Mouse (Mus musculus): ENCODE measurements at regions not wholly inside any gene's neighbourhood (a gene's known extent, or its start where the extent isn't known, plus 50 kb on each side); places are given as distances from the start of the nearest gene placed in this dataset.

- H3K4me1 ChIP-seq, result no peaks in the 10 kb centered on the region
- WGBS, result 65% methylated on average over 4 of the region's 4 CpGs
- no peaks in the 10 kb centered on the region for H3K9me3 ChIP-seq
- peaks cover 11% of the 10 kb centered on the region; the same call in 1 of the 2 replicates for H3K27me3 ChIP-seq
- no peak overlapping the region for H3K27ac ChIP-seq
- no peak overlapping the region for H3K9ac ChIP-seq
- H3K4me3 ChIP-seq, result no peak overlapping the region
- no peak for ATAC-seq (ENCODE audit: insufficient number of reproducible peaks, low FRiP score, low TSS enrichment, low read depth)
- H3K36me3 ChIP-seq, result no peaks in the 10 kb centered on the region
- H3K4me2 ChIP-seq, result no peak overlapping the region
Measured at GRCm38 (mm10) chr8:115515647-115516046, 191.9 kb downstream of the Maf start.

DNA sequence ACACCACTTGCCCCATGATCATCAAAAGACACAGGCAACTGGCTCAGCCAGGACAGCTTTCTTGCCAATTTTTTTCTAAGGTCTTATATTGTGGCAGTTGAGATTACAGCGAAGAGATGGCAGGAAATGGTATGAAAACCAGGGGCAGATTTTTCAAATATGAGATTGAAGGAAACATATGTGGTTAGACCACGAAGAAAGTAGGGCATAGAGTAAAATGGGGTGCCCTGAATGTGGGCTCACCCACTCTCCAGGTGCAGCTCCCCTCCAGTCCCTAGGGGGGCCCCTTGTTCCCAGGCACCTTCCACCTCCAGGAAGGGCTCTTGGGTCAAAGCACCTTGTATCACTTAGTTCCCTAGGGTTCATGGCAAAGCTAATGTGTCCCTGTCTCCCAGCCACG is 193.1 kb downstream of the Maf start:
- H3K9ac ChIP-seq, result no peak overlapping the region
- H3K4me2 ChIP-seq, result no peak overlapping the region
- no peak overlapping the region for H3K27ac ChIP-seq
- H3K4me3 ChIP-seq, result no peak overlapping the region
- H3K4me1 ChIP-seq, result 0 out of 2 replicates have a peak, but pooled peaks cover 2% of the 10 kb centered on the region
- H3K9me3 ChIP-seq, result no peaks in the 10 kb centered on the region
- peaks cover 11% of the 10 kb centered on the region; the same call in 1 of the 2 replicates for H3K27me3 ChIP-seq
- H3K36me3 ChIP-seq, result no peaks in the 10 kb centered on the region
- WGBS, result 73% methylated on average over 3 of the region's 3 CpGs
- no peak for ATAC-seq (ENCODE audit: insufficient number of reproducible peaks, low FRiP score, low TSS enrichment, low read depth)

DNA sequence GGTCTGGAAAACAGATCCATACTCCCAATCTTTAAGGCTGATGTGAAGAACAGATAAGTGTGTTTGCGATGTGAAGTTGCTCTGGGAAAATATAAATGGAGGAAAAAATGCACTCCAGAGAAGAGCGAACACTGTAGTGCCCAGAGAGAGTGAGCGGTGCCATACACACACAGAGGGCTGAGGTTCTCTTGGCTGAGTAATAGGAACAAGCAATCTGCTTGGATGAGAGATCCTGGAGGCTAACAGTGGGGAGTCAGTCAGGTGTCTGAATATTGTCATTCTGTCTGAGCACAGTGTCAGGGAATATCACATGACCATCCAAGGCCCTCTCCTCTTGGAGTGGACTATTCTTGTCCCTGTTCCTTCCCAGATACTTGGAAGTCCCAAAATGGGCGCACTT is 200.4 kb downstream of the Maf start:
- WGBS, result 88% methylated on average over 4 of the region's 4 CpGs
- Histone ChIP-seq H3K9me3 (no peaks in the 10 kb centered on the region), H3K27me3 (no peaks in the 10 kb centered on the region), H3K9ac (no peak overlapping the region), H3K36me3 (no peaks in the 10 kb centered on the region), H3K4me3 (no peak overlapping the region), H3K4me2 (no peak overlapping the region), H3K27ac (no peak overlapping the region), H3K4me1 (0 out of 2 replicates have a peak, but pooled peaks cover 2% of the 10 kb centered on the region)
- no peak for ATAC-seq (ENCODE audit: insufficient number of reproducible peaks, low FRiP score, low TSS enrichment, low read depth)

DNA sequence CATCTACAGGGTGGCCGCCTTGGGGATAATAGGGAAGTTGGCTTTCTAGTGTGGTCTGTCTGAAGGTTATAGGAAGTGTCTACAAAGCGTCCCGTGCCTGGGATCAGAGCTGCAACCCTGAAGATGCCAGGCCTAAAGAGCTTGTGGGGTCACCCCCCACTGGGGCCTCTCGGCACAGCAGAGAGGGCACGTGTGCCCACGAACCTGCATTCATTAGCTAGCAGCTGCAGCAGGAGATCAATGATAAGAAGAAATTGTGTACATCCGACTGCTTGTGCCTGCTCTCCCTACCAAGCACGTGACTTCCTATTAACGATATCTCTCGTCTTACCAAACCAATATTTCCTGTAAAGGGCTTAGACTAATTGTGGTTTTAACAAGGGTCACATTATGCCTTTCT is 200.9 kb downstream of the Maf start:
- no peak overlapping the region for H3K27ac ChIP-seq
- no peaks in the 10 kb centered on the region for H3K36me3 ChIP-seq
- H3K4me3 ChIP-seq, result no peak overlapping the region
- ATAC-seq (ENCODE audit: insufficient number of reproducible peaks, low FRiP score, low TSS enrichment, low read depth), result no peak
- no peak overlapping the region for H3K4me2 ChIP-seq
- H3K9ac ChIP-seq, result no peak overlapping the region
- H3K9me3 ChIP-seq, result no peaks in the 10 kb centered on the region
- WGBS, result 61% methylated on average over 10 of the region's 10 CpGs
- no peaks in the 10 kb centered on the region for H3K27me3 ChIP-seq
- H3K4me1 ChIP-seq, result 0 out of 2 replicates have a peak, but pooled peaks cover 2% of the 10 kb centered on the region

GRCm38 (mm10) chr8:115496016-115496415 is 211.6 kb downstream of the Maf start:
- H3K9ac ChIP-seq, result no peak overlapping the region
- H3K36me3 ChIP-seq, result no peaks in the 10 kb centered on the region
- H3K27ac ChIP-seq, result no peak overlapping the region
- 82% methylated on average over 1 of the region's 1 CpGs for WGBS
- no peak for ATAC-seq (ENCODE audit: insufficient number of reproducible peaks, low FRiP score, low TSS enrichment, low read depth)
- no peaks in the 10 kb centered on the region for H3K27me3 ChIP-seq
- no peaks in the 10 kb centered on the region for H3K4me1 ChIP-seq
- no peak overlapping the region for H3K4me2 ChIP-seq
- H3K9me3 ChIP-seq, result no peaks in the 10 kb centered on the region
- H3K4me3 ChIP-seq, result no peak overlapping the region

DNA sequence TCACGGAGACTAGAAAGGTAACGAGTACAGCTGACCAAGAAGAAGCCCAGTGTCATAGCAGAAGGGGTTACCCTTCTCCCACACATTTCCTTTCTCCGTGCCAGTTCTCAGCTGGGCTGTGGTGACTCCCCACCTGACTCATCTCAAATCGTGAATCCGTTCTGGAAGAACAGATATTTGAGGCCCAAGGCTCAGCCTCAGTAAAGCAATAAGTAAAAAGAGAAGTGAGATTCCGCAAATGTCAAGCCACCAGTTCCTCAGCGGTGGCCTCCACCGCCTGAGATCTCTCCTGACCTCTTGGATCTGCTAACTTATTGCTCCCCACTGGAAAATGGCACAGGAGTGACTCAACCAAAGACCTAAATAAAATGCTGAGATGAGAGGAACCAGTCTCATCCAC is 213.2 kb downstream of the Maf start:
- H3K9ac ChIP-seq, result no peak overlapping the region
- H3K27me3 ChIP-seq, result no peaks in the 10 kb centered on the region
- H3K36me3 ChIP-seq, result no peaks in the 10 kb centered on the region
- H3K4me2 ChIP-seq, result no peak overlapping the region
- H3K4me1 ChIP-seq, result no peaks in the 10 kb centered on the region
- no peak for ATAC-seq (ENCODE audit: insufficient number of reproducible peaks, low FRiP score, low TSS enrichment, low read depth)
- 91% methylated on average over 8 of the region's 8 CpGs for WGBS
- H3K9me3 ChIP-seq, result no peaks in the 10 kb centered on the region
- no peak overlapping the region for H3K27ac ChIP-seq
- no peak overlapping the region for H3K4me3 ChIP-seq

GRCm38 (mm10) chr8:115486904-115487303 is 220.7 kb downstream of the Maf start:
- H3K27me3 ChIP-seq, result 0 out of 2 replicates have a peak, but pooled peaks cover 3% of the 10 kb centered on the region
- H3K4me2 ChIP-seq, result no peak overlapping the region
- H3K9ac ChIP-seq, result no peak overlapping the region
- ATAC-seq (ENCODE audit: insufficient number of reproducible peaks, low FRiP score, low TSS enrichment, low read depth), result no peak
- 27% methylated on average over 3 of the region's 3 CpGs for WGBS
- no peaks in the 10 kb centered on the region for H3K36me3 ChIP-seq
- 0 out of 2 replicates have a peak, but pooled peaks cover 3% of the 10 kb centered on the region for H3K4me1 ChIP-seq
- no peak overlapping the region for H3K4me3 ChIP-seq
- no peaks in the 10 kb centered on the region for H3K9me3 ChIP-seq
- H3K27ac ChIP-seq, result no peak overlapping the region

- Histone ChIP-seq H3K4me1 (peaks cover 9% of the 10 kb centered on the region; the same call in 1 of the 2 replicates), H3K36me3 (no peaks in the 10 kb centered on the region), H3K27me3 (0 out of 2 replicates have a peak, but pooled peaks cover 2% of the 10 kb centered on the region), H3K27ac (no peak overlapping the region), H3K9ac (no peak overlapping the region), H3K4me2 (no peak overlapping the region), H3K9me3 (no peaks in the 10 kb centered on the region), H3K4me3 (no peak overlapping the region)
- ATAC-seq (ENCODE audit: insufficient number of reproducible peaks, low FRiP score, low TSS enrichment, low read depth), result no peak
- WGBS, result 35% methylated on average over 7 of the region's 7 CpGs
Measured at GRCm38 (mm10) chr8:115481136-115481535, 226.5 kb downstream of the Maf start.

- Histone ChIP-seq H3K4me2 (no peak overlapping the region), H3K9me3 (no peaks in the 10 kb centered on the region), H3K9ac (no peak overlapping the region), H3K27me3 (peaks cover 4% of the 10 kb centered on the region; the same call in 1 of the 2 replicates), H3K4me1 (peaks cover 9% of the 10 kb centered on the region; the same call in 1 of the 2 replicates), H3K4me3 (no peak overlapping the region), H3K27ac (no peak overlapping the region), H3K36me3 (no peaks in the 10 kb centered on the region)
- WGBS, result 60% methylated on average over 11 of the region's 11 CpGs
- ATAC-seq (ENCODE audit: insufficient number of reproducible peaks, low FRiP score, low TSS enrichment, low read depth), result no peak
Measured at GRCm38 (mm10) chr8:115478406-115479060, 229.1 kb downstream of the Maf start.

- H3K9me3 ChIP-seq, result no peaks in the 10 kb centered on the region
- no peak for ATAC-seq (ENCODE audit: insufficient number of reproducible peaks, low FRiP score, low TSS enrichment, low read depth)
- H3K4me3 ChIP-seq, result no peak overlapping the region
- 83% methylated on average over 9 of the region's 9 CpGs for WGBS
- H3K4me1 ChIP-seq, result peaks cover 6% of the 10 kb centered on the region; the same call in 1 of the 2 replicates
- H3K9ac ChIP-seq, result no peak overlapping the region
- H3K27me3 ChIP-seq, result peaks cover 4% of the 10 kb centered on the region; the same call in 1 of the 2 replicates
- no peaks in the 10 kb centered on the region for H3K36me3 ChIP-seq
- H3K4me2 ChIP-seq, result no peak overlapping the region
- H3K27ac ChIP-seq, result no peak overlapping the region
Measured at GRCm38 (mm10) chr8:115476071-115476470, 231.5 kb downstream of the Maf start.

- no peak overlapping the region for H3K4me2 ChIP-seq
- H3K4me3 ChIP-seq, result no peak overlapping the region
- H3K9me3 ChIP-seq, result no peaks in the 10 kb centered on the region
- H3K27ac ChIP-seq, result no peak overlapping the region
- no peaks in the 10 kb centered on the region for H3K36me3 ChIP-seq
- 88% methylated on average over 10 of the region's 10 CpGs for WGBS
- peaks cover 4% of the 10 kb centered on the region; the same call in 1 of the 2 replicates for H3K27me3 ChIP-seq
- ATAC-seq (ENCODE audit: insufficient number of reproducible peaks, low FRiP score, low TSS enrichment, low read depth), result no peak
- H3K4me1 ChIP-seq, result 0 out of 2 replicates have a peak, but pooled peaks cover 3% of the 10 kb centered on the region
- no peak overlapping the region for H3K9ac ChIP-seq
Measured at GRCm38 (mm10) chr8:115475156-115475555, 232.4 kb downstream of the Maf start.

DNA sequence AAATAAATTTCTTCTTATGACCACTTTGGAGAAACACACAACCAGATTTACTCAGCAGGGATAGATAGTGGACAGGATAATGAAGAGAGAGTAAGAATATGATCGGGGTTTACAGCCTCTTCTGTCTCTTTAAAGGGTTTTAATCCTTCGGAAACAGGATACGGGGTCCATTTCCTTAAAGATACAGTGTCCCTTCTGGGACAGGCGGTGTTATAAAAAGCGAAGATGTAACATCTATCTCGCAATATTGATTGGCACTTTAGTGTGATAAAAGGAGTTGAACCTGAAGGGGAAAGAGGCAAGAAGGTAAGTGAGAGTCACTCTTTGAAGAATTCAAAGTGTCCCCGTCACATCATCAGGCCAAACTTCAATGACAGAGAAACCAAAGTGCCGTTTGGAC is 233.6 kb downstream of the Maf start:
- Histone ChIP-seq H3K4me1 (0 out of 2 replicates have a peak, but pooled peaks cover 2% of the 10 kb centered on the region), H3K4me2 (no peak overlapping the region), H3K36me3 (no peaks in the 10 kb centered on the region), H3K27ac (no peak overlapping the region), H3K9ac (no peak overlapping the region), H3K9me3 (no peaks in the 10 kb centered on the region), H3K4me3 (no peak overlapping the region), H3K27me3 (peaks cover 4% of the 10 kb centered on the region; the same call in 1 of the 2 replicates)
- 58% methylated on average over 8 of the region's 8 CpGs for WGBS
- no peak for ATAC-seq (ENCODE audit: insufficient number of reproducible peaks, low FRiP score, low TSS enrichment, low read depth)
